Mouse (Mus musculus): ENCODE results near the gene Chd4.

DNA sequence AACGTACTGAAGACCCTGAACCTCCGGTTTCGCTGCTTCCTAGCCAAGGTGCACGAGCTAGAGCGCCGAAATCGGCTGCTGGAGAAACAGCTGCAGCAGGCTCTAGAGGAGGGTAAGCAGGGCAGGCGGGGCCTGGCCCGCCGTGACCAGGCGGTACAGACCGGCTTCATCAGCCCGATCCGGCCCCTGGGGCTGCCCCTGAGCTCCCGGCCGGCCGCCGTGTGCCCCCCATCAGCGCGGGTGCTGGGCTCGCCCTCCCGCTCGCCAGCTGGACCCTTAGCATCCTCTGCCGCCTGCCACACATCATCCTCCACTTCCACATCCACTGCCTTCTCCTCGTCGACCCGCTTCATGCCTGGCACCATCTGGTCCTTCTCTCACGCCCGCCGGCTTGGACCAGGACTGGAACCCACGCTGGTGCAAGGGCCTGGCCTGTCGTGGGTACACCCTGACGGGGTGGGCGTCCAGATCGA is 49.7 kb downstream of the Chd4 start:
- TF ChIP-seq TCF12 (IDR thresholded peaks at IDR 0.05; ENCODE audit: insufficient read depth, poor library complexity, severe bottlenecking) (no peak), MYOD1 (IDR thresholded peaks at IDR 0.05; ENCODE audit: control insufficient read depth in 1 of 3, insufficient read length in 2 of 3, low read depth in 2 of 3) (peak in 1 of 3 experiments; percentile 2), MAX (IDR thresholded peaks at IDR 0.05; ENCODE audit: low read depth) (no peak), POLR2A (IDR thresholded peaks at IDR 0.05; ENCODE audit: insufficient read length, low read depth) (peak; percentile 46), E2F4 (IDR thresholded peaks at IDR 0.05; ENCODE audit: insufficient read depth) (no peak)
